Mouse (Mus musculus) naive thymus-derived CD4-positive, alpha-beta T cell, adult 2 months (primary cell): ENCODE results near the gene Hdac2.

ENCODE experiments used
- DNase-seq: peaks from one replicate; pipeline ENCODE4 v3.0.0-alpha.2; 2011; ENCODE audit warnings: low read depth

The Hdac2 gene

DNA sequence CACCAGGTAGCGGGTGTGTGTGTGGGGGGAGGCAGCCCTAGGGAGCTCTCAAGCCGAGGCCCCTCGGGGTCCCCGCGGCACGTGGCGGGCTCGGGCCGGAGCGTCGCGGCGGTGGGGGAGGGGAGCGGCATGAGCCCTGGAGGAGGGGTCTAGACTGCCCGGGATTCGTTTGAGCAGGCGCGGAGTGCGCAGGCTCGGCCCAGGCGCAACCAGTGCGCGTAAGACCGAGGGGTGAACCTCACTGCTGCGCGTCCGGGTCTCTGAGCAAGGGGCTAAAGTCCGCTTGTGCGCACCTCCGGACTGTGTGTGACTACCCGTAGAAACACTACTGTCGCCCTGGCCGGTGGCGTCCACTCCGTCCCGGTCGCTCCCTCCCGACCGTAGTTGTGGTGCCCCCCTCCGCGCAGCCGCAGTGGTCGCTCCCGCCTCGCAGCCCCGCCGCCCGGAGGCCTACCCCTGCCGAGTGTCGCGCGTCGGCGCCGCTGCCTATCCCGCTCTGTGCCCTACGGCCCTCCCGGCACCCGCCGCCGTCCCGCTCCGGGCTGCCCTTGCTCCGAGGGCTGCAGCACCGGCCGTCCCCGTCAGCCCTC lies at the start of gene Hdac2:
Hdac2 (plus strand) TSS at position 459 of the 590 bp plus-strand sequence.
- peak; percentile 93 for DNase-seq

DNA sequence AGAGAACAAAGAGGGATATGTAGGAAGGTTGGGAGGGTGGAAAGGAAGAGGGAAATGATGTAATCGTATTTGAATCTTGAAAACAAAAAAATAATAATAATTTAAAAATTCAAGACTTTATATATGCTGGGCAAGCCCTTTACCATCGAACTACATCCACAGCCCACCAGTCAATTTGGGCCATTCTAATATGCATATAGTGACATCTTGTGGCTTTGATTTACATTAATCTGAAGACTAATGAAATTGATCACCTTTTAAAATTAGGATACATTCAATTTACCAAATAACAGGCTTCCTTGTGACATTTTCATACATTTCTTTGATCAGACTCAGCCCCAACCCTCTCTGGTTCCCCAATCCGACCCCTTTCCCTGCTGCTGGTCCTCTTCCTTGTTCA lies 46.1 kb upstream of the Hdac2 start:
- DNase-seq = no peak

DNA sequence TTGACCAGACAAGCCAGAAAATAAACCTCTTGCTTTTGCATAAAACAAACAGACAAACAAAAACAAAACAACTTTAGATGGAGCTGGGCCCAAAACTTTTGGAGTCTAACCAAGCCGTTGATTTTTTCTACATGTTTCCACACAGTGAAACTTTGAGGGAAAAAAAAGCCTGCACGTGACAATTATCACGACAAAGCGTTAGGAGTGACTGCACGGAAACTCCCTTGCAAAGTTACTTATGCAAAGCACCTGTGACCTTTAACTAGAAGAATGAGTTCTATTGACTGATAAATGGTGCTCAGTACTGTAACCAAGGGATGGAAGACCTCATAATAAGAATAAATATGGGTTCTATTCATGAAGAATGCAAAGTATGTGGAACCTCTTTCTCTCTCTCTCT lies 38.5 kb upstream of the Hdac2 start:
- no peak for DNase-seq

DNA sequence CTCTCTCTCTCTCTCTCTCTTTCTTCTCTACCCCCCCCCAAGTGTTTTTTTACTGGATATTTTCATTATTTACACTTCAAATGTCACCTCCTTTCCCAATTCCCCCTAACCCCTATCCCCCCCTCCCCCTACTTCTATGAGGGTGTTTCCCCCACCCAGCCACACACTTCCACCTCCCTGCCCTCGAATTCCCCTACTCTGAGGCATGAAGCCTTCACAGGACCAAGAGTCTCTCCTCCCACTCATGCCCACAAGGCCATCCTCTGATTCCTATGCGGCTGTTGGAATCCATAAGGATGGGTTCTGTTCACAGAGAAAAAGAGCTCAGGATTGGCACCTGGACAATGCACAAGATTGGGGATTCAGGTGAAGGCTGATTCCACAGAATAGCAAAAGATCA lies 38.1 kb upstream of the Hdac2 start:
- no peak for DNase-seq

DNA sequence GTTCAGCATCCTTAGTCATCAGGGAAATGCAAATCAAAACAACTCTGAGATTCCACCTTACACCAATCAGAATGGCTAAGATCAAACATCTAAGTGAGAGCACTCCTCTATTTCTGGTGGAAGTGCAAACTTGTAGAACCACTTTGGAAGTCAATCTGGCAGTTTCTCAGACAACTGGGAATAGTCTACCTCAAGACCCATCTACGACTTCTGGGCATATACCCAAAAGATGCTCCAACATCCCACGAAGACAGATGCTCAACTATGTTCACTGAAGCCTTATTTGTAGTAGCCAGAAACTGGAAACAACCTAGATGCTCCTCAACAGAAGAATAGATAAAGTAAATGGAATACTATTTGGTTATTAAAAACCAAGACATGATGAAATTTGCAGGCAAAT lies 22.6 kb upstream of the Hdac2 start:
- no peak for DNase-seq

DNA sequence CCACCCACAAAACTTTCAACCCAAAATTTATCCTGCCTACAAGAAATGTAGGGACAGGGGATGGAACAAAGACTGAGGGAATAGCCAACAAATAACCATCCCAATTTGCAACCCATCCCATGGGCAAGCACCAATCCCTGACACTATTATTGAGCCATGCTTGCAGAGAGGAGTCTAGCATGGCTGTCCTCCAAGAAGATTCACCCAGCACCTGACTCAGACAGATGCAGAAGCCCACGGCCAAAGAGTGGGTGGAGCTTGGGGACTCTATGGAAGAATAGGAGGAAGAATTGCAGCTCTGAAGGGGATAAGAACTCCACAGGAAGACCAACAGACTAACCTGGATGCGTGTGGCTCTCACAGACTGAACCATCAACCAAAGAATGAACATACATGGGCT lies 21.7 kb upstream of the Hdac2 start:
- no peak for DNase-seq

DNA sequence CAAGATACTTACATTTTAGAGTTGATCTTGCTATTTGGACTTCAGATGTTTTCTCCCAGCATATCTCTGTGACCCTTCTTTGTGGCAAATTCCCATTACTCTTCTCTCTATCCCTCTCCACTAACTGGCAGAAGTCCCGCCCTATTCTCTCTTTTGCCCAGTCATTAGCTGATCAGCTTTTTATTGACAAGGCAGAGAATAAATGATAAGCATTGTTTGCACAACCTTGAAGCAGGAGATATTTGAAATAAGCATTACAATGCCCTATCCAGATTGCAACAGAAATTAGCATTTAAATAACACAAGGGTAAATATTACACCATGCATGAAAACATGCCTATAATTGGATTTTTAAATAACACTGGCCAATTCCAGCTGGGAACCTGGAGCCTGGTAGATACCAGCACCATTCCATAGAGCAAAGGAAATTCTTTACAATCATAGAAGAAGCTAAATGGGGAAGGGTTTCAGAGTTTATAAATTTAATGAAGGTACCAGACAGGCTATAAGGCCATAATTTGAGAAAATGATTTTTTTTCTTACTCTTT lies 14.7 kb upstream of the Hdac2 start:
- DNase-seq = no peak

DNA sequence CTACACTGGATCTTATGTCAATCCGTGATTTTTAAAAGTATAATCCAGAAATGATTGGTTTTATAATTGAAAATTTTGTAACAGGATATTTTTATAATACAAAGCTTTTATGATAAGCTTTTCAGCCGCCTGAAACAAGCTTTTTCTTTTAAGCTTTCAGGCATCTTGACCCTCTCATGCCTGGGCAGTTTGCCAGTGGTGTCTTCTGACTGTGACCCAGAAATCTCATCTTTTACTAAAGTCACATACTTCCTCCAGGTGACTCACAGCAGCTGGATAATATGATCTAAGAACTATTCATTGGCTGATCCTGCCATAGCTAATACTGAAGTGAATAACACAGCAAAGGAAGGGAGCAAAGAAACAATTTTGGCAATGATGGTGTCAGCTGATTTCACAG lies 9.9 kb upstream of the Hdac2 start:
- DNase-seq = no peak

DNA sequence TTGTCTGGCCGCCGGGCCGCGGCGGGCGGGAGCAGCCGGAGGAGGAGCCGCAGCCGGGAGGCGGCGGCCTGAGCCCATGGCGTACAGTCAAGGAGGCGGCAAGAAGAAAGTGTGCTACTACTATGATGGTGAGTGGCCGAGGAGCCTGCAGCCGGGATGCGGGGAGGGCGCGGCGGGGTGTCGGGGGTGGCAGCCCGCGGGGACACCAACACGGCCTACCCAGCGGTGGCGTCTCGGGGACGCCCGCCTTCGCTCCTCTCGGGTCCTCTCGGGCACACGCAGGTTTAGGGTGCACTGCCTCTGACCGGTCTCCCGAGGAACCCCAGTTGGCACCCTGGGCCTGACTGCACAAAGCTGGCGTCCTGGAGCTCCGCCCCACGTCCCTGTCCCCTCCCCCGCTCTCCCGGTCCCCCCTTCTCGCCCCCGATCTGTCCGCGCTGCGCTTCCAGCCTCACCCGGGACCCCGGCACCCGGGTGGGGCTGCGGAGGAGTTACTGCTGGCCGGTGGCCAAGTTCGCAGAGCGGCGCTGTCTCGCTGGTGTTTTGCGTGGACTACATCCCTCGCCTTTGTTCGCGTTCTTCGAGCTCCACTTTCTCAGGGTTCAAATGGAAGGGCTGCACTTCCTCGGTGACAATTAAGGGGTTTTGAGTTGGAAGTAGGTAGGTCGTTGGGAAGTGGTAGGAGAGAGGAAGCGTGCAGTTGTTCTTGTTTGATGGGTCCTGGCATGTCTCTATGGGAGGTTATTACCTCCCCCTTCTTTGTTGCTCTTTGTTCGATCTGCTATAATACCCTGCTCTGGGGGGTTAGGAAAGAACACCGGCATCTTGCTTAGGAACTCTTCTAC lies 554 bp downstream of the Hdac2 start:
- DNase-seq = peak; percentile 75

DNA sequence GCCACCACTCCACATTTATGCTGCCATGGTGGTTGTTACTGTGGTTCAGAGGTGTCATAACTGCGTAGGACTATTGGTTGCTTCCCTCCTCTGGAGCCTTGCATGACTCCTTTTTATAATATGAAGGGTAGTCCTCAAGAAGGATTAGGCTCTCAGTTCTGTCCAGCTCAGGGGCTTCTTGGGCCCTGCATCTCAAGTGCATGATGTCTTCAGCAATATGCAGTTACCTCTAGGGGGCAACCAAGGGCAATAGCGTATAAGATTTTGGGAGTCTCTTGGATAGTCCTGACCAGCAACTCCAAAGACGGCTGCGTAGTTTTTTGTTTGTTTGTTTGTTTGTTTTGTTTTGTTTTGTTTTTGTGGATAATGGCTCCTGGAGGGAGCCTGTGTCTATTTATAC lies 7.5 kb downstream of the Hdac2 start:
- DNase-seq = no peak

DNA sequence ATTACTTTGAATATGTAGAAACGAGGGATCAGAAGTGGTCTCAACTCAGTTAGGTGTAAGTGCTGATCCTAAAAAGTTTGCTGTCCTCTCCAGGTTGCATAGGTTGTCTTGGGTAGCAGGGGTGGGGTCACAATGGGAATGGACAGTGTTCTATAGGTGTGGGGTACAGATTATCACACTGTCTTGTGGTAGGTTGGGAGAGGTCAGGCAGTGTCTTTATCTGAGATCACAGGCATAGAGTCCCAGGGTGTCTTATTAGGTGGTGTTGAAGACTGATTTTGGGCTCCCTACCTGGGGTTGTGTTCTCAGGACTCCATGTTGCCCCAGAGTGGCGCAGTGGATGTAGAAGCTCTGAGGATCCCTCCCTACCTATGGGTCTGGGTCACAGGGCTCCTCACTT lies 17.8 kb downstream of the Hdac2 start:
- no peak for DNase-seq

DNA sequence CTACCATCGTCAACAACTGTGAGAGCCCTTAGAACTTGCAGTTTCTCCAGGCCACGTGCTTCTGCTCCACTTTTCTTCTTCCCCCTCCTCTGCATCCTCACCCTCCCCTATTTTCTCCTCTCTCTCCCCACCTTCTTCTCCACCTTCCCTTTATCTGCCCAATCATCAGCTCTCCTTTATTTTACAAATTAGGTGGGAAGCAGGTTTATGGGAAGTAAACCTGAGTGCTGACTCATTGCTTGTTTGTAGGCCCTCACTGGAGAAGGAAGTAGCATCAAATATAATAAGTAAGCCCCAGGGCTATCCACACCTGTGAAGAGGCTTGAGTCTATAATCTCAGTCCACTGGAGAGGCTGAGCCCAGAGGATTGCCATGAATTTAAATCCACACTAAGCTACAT lies 26.5 kb downstream of the Hdac2 start:
- DNase-seq = no peak

DNA sequence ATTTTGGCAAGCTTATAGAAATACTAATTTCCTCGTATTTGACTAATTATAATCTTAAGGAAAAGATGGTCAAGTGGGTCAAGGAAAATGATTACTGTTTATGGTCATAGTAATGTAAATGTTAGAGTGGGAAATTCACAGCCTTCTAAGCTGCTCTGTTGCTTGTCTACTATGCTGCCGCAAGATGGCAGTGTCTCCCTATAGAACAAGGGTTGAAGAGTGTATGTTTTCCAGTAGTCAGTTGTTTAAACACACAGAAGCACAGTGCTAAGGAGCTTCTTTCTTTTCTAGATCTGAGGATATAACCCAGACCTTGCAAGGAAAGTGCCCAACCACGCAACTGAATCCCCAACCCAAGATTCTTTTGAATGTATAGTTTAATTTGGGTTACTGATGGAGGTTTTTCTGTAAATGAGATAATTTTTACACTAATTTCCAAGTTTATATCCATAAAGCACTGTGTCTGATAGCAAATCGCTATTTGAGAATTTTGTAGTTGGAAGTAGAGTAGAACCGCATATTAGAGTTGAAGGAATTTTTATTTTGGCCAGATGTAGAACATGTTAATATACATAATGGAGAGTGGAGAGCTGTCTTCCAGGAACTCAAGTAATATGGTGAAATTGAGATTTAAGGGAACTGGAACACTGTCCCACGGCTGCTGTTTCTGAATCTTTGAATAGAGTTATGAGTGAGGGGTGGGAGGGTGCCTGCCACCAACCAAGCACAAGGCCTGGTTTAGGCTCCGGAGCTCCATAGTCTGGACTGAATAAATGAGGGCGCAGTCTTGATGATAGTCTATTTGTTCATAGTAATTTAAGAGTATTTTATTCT lies 40.1 kb downstream of the Hdac2 start:
- DNase-seq = peak; percentile 71

DNA sequence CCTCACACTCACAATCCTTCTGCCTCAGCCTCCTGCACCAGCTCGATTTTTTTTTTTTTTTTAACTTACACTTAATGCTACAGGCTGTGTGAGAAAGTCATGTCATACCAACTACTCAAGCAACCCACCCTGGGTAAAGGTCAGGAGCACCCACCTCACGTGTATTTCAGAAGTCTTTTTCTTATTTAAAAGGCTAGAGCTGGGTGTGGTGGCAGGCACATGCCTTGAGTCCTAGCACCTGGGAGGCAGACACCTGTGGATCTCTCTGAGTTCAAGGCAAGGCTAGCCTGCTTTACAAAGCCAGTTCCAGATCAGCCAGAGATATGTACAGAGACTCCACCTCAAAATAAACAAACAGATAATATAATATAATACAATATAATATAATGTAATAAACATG lies 41.4 kb downstream of the Hdac2 start:
- no peak for DNase-seq

DNA sequence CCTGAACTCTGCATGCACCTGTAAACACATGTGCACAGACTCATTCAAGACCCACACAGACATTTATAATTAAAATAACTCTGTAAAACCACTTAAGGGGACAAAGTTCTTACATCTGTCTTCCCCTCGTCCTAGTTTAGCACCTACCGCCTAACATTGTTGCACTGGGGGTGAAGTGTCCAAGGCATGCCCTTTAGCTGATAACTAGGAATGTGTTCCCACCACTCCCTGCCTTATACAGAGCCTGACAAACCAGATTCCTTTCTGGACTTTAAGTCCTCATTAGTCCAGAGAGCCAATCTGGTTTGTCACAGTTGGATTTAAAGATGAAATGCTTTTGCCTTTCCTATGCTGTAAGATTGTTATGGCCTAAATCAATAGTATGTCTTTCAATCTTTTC lies 41.9 kb downstream of the Hdac2 start:
- DNase-seq = no peak

DNA sequence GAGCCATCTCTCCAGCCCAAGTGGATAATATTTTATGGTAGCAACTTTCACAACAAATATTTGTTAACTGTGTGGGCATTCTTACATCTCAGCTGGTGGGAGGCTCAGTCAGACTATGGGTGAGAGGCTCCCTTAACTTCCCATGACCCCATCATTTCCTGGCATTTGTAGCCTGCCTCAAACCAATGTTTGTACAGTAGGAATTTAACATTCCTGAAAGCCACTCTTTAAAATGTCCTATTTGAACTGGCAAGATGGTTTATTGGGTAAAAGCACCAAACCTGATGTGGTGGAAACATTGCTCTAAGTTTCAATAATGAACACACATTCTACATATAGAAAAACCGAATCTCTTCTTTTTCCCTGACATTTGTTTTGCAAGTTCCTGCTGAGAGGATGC lies 50.0 kb downstream of the Hdac2 start:
- DNase-seq = no peak

DNA sequence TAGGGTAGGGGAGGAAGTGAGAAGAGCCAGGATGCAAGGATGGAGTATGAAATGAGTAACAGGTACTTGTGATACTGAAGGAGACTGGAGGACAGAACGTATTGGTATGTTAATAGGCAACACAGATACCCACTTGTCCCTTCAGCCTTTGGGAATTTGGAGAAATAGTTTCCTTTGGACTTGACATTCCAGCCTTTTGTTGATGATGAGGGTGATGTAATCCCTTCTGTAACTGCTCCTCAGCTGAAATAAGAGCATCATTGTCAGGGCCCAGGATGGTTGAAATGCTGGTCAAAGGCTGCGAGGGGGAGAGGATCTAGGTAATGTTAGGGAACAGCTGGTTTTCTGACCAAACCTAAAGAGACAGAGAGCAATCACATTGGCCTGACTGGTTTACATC lies 54.3 kb downstream of the Hdac2 start:
- no peak for DNase-seq

DNA sequence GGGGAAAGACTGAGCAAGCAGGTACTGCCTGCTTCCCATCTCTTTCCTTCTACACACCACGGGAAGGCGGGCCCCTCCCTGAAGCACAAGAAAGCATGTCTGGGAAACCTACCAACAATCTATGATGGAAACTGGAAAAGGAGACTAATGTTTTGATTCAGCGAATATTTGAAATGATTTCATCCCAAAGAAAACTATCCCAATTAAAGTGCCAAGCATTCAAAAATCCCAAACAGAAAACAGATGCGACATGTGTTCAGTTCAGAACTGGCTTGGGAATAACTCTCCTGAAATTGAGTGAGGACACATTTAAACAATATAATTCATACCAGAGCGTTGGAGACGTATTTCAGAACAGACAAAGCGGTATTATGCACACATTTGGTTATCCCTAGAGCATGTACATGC lies 60.8 kb downstream of the Hdac2 start:
- DNase-seq = no peak

DNA sequence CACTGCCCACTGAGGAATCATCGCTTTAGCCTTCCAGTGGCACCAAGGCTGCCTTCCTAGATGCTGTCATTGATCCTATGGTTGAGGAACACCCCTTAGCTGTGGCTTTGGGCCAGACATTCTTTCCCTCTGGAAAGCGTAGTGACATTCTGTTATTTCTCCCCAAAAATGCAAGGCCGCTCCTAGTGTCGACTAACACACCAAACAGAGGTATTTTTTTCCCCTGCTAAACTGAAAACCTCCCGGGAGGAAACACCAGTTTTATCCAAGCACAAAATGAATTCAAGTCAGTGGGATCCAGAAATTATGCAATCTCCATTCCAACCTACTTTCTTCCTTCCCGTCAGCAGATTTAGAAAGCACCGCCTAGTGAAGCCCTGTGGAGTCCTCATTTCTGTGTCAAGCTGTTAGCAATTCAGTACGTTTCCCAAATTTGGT lies 73.3 kb downstream of the Hdac2 start:
- DNase-seq = no peak
